Mouse (Mus musculus): Measurements from ENCODE around the gene Olfr1437.
"Not testable (repeated sequence)": the region's sequence is repeated elsewhere in the genome, so short reads cannot be mapped to it uniquely, and the experiment has no call there.

The Olfr1437 gene

GRCm38 (mm10) chr19:12325001-12325400 is at the start of gene Olfr1437:
Olfr1437 (minus strand) TSS chr19:12325101.
- no peak for DNase-seq

DNA sequence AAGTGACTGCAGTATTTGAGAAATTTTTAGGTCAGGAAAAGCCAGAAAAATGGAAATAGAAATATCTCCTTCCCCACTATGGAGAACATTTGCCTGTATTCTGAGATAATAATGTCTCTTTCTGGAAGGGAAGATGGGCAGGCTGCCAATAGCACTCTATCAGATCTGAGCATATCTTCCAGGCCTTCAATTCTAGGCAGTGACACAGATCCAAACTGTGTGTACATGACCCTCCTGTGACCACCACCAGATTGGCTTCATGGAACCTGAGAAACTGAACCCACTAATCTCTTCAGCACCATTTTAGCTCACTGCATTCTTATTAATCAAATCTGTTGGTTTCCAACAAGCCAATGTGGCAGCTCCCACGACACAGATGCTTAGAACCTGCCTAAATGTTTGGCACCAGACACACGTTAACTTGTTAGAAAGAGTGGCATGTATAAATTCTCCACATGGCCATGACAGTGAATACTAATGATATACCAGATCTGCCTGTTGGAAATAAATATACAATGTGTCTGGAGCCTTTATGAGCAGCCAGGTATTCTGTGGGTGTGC is 49.6 kb upstream of the Olfr1437 start:
- peak in 1 of 2 experiments; percentile 1 for DNase-seq

DNA sequence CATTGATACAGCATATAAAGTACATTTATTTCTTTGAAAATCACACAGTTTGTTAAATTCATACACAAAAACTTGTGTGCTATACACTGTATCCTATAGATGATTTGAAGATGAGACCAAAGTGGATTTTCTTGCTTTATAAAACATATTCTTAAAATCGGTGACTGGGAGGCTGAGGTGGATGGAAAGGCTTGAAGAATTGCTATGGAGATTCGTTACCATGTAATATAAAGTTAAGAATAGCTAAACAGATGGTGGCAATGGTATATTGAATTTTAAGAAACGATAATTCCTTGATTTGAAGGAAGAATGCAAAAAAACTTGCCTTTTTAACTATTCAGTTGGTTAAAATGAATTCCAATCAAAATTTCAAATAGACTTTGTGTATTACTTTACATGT is 48.1 kb upstream of the Olfr1437 start:
- DNase-seq = no peak

GRCm38 (mm10) chr19:12335810-12336209 is 10.9 kb upstream of the Olfr1437 start, which contains the start of gene Olfr1438-ps1:
Olfr1438-ps1 (minus strand) TSS chr19:12335910.
- DNase-seq = no peak

GRCm38 (mm10) chr19:12299030-12299429 is 25.9 kb downstream of the Olfr1437 start, which contains the start of gene Olfr1436:
Olfr1436 (minus strand) TSS chr19:12299130.
- not testable (repeated sequence) for DNase-seq

DNA sequence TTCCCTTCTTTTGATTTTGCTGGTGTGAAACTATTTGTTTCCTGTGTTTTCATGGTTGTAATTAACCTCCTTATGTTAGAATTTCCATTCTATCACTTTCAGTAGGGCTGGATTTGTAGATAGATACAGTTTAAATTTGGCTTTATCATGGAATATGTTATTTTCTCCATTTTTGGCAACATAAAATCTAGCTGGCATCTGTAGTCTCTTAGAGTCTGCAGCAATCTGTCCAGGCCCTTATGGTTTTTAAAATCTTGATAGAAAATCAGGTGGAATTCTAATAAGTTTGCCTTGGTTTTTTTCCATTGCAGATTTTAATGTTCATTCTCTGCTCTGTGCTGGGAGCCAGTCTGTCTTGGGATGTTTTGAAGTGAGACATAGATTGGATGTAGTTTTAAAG is 31.9 kb downstream of the Olfr1437 start:
- DNase-seq = no peak

GRCm38 (mm10) chr19:12279554-12279953 is 45.3 kb downstream of the Olfr1437 start, which contains the start of gene Olfr1434:
Olfr1434 (plus strand) TSS chr19:12279854.
- DNase-seq = no peak
